Mouse (Mus musculus) small intestine, adult 2 months (tissue): ENCODE measurements around the gene Mrpl51.

Source experiments
- CTCF ChIP-seq: fragments of 200-500 bp; IDR thresholded peaks from 2 replicates; pipeline ENCODE4 v1.5.1; 2012; ENCODE audit warnings: low read depth, mild to moderate bottlenecking, control low read depth, inconsistent platforms, low read length, moderate library complexity, mixed read lengths; ENCODE audit not compliant: insufficient replicate concordance, insufficient read length; ENCODE audit errors: extremely low read depth
- POLR2A ChIP-seq: fragments of 200-500 bp; IDR thresholded peaks from 2 replicates; pipeline ENCODE4 v1.6.1; 2012; ENCODE audit warnings: low read depth, mild to moderate bottlenecking, control low read depth, inconsistent platforms, low read length, moderate library complexity

GRCm38 (mm10) chr6:125236782-125237181 lies 45.2 kb downstream of the Mrpl51 start, which contains the start of gene Cd27:
- TF ChIP-seq CTCF, result no peak
- TF ChIP-seq POLR2A, result no peak
